In the genomic region with DNA sequence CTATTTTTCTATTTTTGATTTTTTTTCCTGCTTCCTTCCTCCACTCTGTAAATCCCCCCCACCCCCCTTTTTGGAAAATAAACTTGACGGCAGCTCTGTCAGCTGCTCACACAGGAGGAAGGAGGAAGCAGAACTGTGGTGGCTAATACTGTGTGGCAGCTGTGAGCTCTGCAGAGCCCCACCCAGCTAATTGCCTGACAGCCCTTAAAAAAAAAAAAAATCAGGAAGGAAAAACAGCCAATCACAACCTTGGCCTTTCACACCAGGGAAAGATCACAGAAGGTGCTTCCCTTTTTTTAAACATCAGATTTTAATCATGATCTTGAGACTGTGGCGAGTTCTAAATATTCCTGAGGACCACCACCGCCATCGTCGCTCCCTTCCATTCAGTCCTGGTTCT, we compare ENCODE assay signal across 9 mouse cellular contexts.
DNase-seq lines count a peak whose midpoint lies in the region; ATAC-seq and TF ChIP-seq lines count a peak whose summit lies in the region.
"Had no signal": no experiment of that assay in that cellular context is flagged by ENCODE, and none has a peak within 500 bp of the region (broad histone marks: within the 10 kb centered on the region; RNA-seq: fewer than 3 reads in every experiment).

No protein-coding gene starts in this region.

- WGBS in forebrain, embryonic 13.5 days = 22% methylated on average over 5 of the region's 5 CpGs
- WGBS in lung, postnatal 0 days = 27% methylated on average over 5 of the region's 5 CpGs

- DNase-seq in spleen, postnatal 36 days (ENCODE audit: low spot score in 2 of 2) = peak; percentile 57 to 63
- DNase-seq in spleen, postnatal 4 days (ENCODE audit: low spot score in 2 of 2) = no peak
- peak; percentile 63 for DNase-seq in lung, postnatal 0 days (ENCODE audit: low spot score)
- no peak for DNase-seq in right cerebral cortex, postnatal 36 days (ENCODE audit: low spot score in 2 of 2)
- no peak for DNase-seq in layer of hippocampus, adult 18-20 months (ENCODE audit: low spot score in 2 of 2)
- DNase-seq in urinary bladder, postnatal 10 days (ENCODE audit: low spot score) = no peak

- H3K4me1 ChIP-seq in forebrain, embryonic 13.5 days = peaks cover 46% of the 10 kb centered on the region
- no peaks in the 10 kb centered on the region for H3K4me1 ChIP-seq in lung, postnatal 0 days (ENCODE audit: insufficient read depth, low read depth, low read length)
- H3K4me1 ChIP-seq: liver, embryonic 15.5 days had no signal

- no peaks in the 10 kb centered on the region for H3K9me3 ChIP-seq in forebrain, embryonic 13.5 days (replicated peaks)
- H3K9me3 ChIP-seq in lung, postnatal 0 days (ENCODE audit: low read length) = no peaks in the 10 kb centered on the region
- H3K9me3 ChIP-seq: embryonic facial prominence, embryonic 13.5 days; liver, embryonic 15.5 days had no signal

- no peak for TF ChIP-seq CTCF in lung, postnatal 0 days (IDR thresholded peaks at IDR 0.05)

- no peak overlapping the region for H3K9ac ChIP-seq in forebrain, embryonic 13.5 days
- no peak overlapping the region for H3K9ac ChIP-seq in lung, postnatal 0 days (replicated peaks; ENCODE audit: low read depth)
- H3K9ac ChIP-seq: embryonic facial prominence, embryonic 13.5 days; liver, embryonic 15.5 days had no signal

- H3K27me3 ChIP-seq in forebrain, embryonic 13.5 days = peaks cover 18% of the 10 kb centered on the region
- H3K27me3 ChIP-seq in lung, postnatal 0 days (replicated peaks; ENCODE audit: insufficient read depth, low read length) = no peaks in the 10 kb centered on the region
- H3K27me3 ChIP-seq: embryonic facial prominence, embryonic 13.5 days; liver, embryonic 15.5 days had no signal

- peak overlapping the region; percentile 53 for H3K4me2 ChIP-seq in forebrain, embryonic 13.5 days
- H3K4me2 ChIP-seq in lung, postnatal 0 days (replicated peaks; ENCODE audit: low read depth, low read length) = no peak overlapping the region
- H3K4me2 ChIP-seq: embryonic facial prominence, embryonic 13.5 days; liver, embryonic 15.5 days had no signal

- peak overlapping the region; percentile 70 for H3K27ac ChIP-seq in forebrain, embryonic 13.5 days
- H3K27ac ChIP-seq in lung, postnatal 0 days (ENCODE audit: low read length) = no peak overlapping the region
- H3K27ac ChIP-seq: embryonic facial prominence, embryonic 13.5 days; liver, embryonic 15.5 days had no signal

- peak; percentile 70 for ATAC-seq in forebrain, embryonic 13.5 days
- ATAC-seq in lung, postnatal 0 days = peak; percentile 61; the same call in 1 of the 2 replicates

- H3K4me3 ChIP-seq in forebrain, embryonic 13.5 days = no peak overlapping the region
- H3K4me3 ChIP-seq in lung, postnatal 0 days (ENCODE audit: low read depth, low read length) = no peak overlapping the region
- H3K4me3 ChIP-seq: embryonic facial prominence, embryonic 13.5 days; liver, embryonic 15.5 days had no signal

- no peaks in the 10 kb centered on the region for H3K36me3 ChIP-seq in forebrain, embryonic 13.5 days (ENCODE audit: poor library complexity, severe bottlenecking)
- H3K36me3 ChIP-seq in lung, postnatal 0 days (ENCODE audit: insufficient read depth, low read length) = no peaks in the 10 kb centered on the region
- H3K36me3 ChIP-seq: embryonic facial prominence, embryonic 13.5 days; liver, embryonic 15.5 days had no signal

- TF ChIP-seq EP300 in lung, postnatal 0 days (IDR thresholded peaks at IDR 0.05) = no peak

Comparison
In these comparisons a context has a peak if more than half of its experiments do, and no peak if none do; other contexts are left out.
1. DNase-seq: peak in spleen, postnatal 36 days (2 of 2) and lung, postnatal 0 days (single experiment); none in spleen, postnatal 4 days (0 of 2), right cerebral cortex, postnatal 36 days (0 of 2), layer of hippocampus, adult 18-20 months (0 of 2) and urinary bladder, postnatal 10 days (single experiment).